Mouse (Mus musculus): ENCODE measurements around the gene Nln.

Nln gene

DNA sequence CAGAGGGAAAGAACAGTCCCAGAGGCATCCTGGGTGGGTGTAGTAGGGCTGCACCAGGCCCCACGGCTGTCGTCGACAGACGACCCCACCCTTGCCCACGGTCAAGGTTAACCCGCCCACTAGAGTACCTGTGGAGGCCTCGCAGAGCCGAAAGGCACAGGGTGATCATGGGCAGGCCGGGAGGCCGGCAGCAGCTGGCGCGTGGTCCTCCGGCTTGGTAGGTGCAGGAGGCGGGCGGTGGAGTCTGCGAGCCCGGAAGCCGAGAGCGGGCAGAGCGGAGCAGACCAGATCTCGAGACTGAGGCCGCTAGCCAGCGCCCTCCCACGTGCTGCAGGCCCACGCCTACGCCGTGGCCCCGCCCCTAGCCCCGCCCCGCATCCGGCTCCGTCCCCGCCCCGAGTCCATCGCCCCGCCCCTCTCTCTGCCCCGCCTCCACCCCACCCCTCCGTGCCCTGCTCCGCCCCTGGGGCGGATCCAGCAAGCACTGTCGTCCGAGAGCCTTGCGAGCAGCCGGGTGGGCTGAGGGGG is at the start of gene Nln, which contains the start of gene Sgtb:
Gene Nln, minus strand, starts transcription at position 327 of the 528 bp plus-strand sequence.
Gene Sgtb, plus strand, starts transcription at position 454 of the 528 bp plus-strand sequence.
- peak; percentile 80 for DNase-seq (ENCODE audit: low read depth, low spot score)

DNA sequence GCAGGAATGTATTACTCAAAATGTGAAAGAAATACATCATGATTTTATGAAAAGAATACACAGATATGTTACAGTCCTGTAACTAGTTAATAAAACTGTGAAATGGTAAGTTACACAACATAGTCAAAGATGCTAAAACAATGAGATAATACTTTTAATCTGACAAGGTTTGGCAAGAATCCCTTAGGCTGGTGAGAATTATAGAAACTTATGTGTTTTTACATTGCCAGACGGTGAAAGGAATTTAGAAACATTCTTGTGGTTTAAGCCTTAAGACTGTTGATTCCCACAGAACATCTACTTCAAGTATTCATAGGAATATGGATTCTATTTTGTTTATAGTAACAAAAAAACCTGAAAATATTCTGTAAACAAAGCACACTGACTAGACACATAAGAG is 46.3 kb upstream of the Nln start:
- no peak for DNase-seq (ENCODE audit: low read depth, low spot score)

GRCm38 (mm10) chr13:104155106-104155505 is 45.7 kb upstream of the Nln start:
- DNase-seq (ENCODE audit: low read depth, low spot score), result no peak

DNA sequence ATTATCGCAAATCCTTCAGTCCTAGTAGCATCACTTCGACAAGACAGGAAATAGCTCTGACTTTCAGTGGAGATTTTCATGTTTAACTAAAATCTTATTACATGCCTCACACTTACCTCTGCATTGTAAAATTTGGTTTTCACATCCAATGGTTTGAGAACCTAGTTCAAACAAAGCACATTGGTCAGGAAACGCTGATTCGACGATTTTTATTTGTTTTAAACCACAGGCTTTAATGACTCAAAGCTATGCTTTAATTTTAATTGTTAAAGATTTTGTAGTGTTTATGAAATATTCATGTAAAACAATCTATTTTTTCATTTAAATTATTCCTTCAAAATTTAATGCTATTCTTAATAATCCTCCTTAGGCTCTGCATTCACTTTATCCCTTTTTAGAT is 44.8 kb upstream of the Nln start:
- DNase-seq (ENCODE audit: low read depth, low spot score), result no peak

DNA sequence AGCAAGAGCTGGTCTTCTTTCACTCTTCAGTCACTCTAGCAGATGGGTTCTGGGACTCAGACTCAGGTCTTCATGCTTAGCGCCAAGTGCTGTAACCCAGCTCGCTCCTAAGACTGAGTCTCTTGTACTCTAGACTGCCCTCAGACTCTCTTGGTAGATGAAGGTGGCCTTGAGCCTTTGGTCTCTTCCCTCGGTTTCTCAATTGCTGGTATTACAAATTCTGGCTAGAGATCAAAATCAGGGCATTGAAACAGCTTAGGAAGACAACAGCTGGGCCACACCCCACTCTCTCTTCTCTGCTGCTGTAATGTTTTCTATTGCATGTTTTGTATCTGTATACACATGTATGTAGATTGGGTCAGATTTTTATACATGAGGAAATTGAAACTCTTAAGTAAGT is 36.2 kb upstream of the Nln start:
- no peak for DNase-seq (ENCODE audit: low read depth, low spot score)

GRCm38 (mm10) chr13:104144871-104145270 is 35.5 kb upstream of the Nln start:
- no peak for DNase-seq (ENCODE audit: low read depth, low spot score)

GRCm38 (mm10) chr13:104139369-104140209 is 30.2 kb upstream of the Nln start:
- peak; percentile 26 for DNase-seq (ENCODE audit: low read depth, low spot score)

DNA sequence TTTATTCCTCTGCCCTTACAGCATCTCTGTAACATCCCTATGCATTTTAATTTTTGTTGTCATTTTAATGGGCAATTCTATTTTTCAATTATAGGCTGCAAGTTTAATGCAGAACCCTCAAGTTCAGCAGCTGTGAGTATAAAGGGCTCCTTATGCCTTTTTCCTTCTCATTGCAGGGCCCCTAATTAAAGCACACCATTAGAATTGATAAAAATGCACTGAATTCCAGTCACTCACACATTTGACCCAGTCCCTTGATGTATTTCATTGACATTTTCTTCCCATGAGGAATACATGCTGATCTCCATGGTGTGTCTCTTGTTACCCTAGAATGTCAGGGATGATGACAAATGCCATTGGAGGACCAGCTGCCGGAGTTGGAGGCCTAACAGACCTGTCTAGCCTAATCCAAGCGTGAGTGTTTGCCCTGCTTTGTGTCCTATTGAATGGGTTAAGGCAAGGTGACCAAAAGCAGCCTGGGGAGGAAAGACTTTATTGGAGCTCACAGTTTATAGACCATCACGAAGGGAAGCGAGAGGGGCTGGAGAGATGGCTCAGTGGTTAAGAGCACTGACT is 25.2 kb upstream of the Nln start:
- no peak for DNase-seq (ENCODE audit: low read depth, low spot score)

- DNase-seq (ENCODE audit: low read depth, low spot score), result no peak
These were observed 23.1 kb upstream of the Nln start for GRCm38 (mm10) chr13:104132561-104132960.

DNA sequence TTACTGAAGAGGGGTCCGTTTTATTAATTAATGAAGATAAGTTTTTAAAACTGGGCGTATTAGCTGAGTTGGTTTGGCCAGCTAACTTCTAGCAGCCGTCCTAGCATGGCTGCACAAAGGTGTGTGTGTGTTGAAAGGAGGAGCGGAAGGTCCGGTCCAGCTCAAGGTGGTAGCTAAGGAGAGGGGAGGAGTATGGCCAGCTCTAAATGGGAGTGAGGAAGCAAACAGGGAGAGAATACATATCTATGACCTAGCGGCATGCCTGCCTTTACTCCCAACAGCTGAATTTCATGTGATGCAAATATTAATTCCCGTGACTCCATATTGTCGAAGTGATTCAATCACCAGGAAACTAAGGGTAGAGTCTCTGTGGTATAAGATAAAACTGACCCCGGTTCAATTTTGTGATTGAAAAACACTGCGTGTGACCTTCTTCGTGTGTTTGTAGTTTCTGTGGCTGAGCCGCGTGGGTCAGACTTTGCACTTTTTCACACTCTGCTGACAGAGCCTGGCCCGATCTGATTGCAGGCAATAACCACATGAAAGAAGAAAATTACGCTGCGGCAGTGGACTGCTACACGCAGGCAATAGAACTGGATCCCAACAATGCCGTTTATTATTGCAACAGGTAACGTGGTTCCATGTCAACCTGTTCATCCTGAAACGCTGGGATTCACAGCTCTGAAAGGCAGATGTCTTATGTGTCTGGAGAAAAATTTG is 14.4 kb upstream of the Nln start:
- no peak for DNase-seq (ENCODE audit: low read depth, low spot score)

GRCm38 (mm10) chr13:104122078-104122840 is 12.8 kb upstream of the Nln start:
- no peak for DNase-seq (ENCODE audit: low read depth, low spot score)

- no peak for DNase-seq (ENCODE audit: low read depth, low spot score)
These were observed 5.4 kb upstream of the Nln start for GRCm38 (mm10) chr13:104114827-104115226.

- DNase-seq (ENCODE audit: low read depth, low spot score), result no peak
These were observed 4.4 kb upstream of the Nln start for GRCm38 (mm10) chr13:104113782-104114181.

GRCm38 (mm10) chr13:104112266-104112900 is 3.0 kb upstream of the Nln start:
- peak; percentile 34 for DNase-seq (ENCODE audit: low read depth, low spot score)

DNA sequence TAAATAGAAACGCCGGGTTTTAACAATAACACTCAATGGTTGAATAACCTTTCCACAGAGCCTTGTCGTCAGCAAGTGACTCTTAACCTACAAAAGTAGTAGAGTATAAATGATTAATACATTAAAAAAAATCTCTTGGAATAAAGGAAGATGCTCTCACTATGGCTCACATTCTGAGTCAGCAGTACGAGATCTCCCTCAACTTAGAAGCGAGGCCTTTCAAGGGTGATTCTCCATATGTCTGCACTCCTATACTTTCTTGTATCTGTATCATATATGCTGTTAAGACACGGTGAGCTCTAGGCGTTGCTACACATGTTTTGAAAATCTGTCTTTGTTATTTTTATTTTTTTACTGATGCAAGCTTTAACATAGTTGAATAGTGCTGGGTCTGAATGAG is 1.1 kb upstream of the Nln start:
- DNase-seq (ENCODE audit: low read depth, low spot score), result no peak

DNA sequence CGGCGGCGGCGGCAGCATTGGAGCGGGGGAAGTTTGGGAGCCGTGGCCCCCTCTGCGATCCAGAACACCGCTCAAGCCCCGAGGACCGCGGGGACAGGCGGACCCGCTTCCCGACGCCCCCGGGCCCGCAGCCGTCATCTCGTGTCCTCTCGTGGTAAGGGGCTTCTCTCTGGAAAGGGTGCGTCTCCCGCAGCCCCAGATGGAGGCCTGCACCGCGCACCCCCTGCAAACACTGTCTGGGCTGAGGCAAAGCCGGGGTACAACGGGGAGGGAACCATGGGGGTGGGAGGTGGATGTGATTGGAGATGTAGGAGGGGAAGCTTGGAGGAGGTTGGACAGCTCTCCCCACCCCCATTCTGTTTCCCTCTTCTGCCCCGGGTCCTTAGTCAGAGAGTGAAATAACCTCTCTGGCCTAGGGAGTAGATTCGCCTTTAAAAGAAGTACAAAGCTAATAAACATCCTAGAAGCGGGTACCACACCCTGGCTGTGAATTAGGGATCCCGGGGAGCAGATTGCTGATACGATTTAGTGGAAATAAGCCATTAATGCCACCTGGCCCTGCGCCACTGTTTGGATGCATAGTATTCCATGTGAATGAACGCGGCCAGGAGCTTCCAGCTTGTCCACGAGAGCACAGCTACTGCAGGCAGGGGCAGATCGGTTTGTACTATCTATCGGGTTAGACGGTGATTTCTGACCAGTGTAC is 555 bp upstream of the Nln start:
- peak; percentile 42 for DNase-seq (ENCODE audit: low read depth, low spot score)

DNA sequence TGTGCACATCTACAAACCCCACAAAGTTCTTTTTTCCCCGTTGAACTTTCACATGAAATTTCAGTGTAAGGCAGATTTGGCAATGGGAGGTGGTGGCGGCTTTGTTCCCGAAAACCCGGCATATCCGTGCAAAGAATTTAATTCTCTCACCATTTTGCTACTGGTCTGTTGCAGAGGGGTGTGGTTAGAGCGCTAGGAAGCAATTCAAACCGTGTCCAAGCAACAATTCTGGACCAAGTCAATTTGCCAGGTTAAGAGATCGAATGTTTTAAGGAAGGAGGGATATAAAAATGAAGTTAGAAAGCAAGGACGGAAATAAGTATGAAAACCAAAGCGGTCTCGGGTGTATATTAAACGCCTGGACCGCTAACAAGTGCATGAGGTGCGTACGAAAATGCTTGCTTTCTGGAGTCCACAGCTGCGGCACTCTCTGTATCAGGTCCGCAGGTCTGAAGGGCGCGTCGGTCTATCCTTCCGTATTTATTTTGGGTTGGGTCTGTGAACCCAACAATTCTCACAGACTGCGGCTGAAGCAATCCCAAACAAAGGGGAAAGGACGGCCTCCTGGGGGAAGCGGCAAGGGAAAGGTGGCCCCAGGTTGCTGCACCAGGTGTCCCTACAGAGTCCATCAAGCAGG is 645 bp downstream of the Nln start:
- no peak for DNase-seq (ENCODE audit: low read depth, low spot score)

GRCm38 (mm10) chr13:104101606-104102235 is 7.7 kb downstream of the Nln start:
- DNase-seq (ENCODE audit: low read depth, low spot score), result no peak

DNA sequence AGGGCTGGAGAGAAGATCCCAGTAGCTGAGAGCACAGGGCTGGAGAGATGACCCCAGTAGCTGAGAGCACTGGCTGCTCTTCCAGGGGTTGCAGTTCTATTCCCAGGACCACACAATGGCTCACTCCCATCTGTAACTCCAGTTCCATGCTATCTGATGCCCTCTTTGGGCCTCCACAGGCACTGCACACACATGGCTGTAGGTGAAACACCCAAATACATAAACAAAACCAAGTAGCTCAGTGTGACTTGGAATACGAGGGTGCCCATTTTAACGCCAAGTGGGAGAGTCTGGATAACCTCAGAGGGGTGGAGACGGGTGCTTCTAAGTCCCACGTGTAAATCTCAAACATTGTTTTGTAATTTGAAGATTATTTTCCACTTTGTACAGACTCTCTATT is 9.0 kb downstream of the Nln start:
- DNase-seq (ENCODE audit: low read depth, low spot score), result no peak

Measured in brain, embryonic 18.5 days (tissue).